Mouse (Mus musculus): Measurements from ENCODE around the gene Gm49394.

- TF ChIP-seq POLR2A (IDR thresholded peaks at IDR 0.05; ENCODE audit: borderline replicate concordance, extremely low read depth, insufficient read depth, insufficient read length, poor library complexity, severe bottlenecking), result no peak
- peak; percentile 14; the same call in 1 of the 2 replicates for TF ChIP-seq CTCF (IDR thresholded peaks at IDR 0.05; ENCODE audit: borderline replicate concordance, extremely low read depth, insufficient read depth, insufficient read length)
Observed at GRCm38 (mm10) chr7:142671067-142671466, 1.3 kb upstream of the Gm49394 start.

Measured in brain, embryonic 14.5 days (tissue).